Mouse (Mus musculus): ENCODE data around the gene Ano4.

GRCm38 (mm10) chr10:89292784-89293183 lies 51.8 kb downstream of the Ano4 start:
- no peak for TF ChIP-seq ZKSCAN1 (IDR thresholded peaks at IDR 0.05; ENCODE audit: borderline replicate concordance, low read depth, low read length)
- TF ChIP-seq POLR2A (IDR thresholded peaks at IDR 0.05; ENCODE audit: low read depth, low read length) = no peak
- TF ChIP-seq MYC (IDR thresholded peaks at IDR 0.05; ENCODE audit: low read depth, low read length) = no peak
- no peak for TF ChIP-seq UBTF (IDR thresholded peaks at IDR 0.05; ENCODE audit: low read depth, low read length)
- no peak for TF ChIP-seq CTCF (conservative IDR thresholded peaks at IDR 0.05 in 1 of 2, IDR thresholded peaks at IDR 0.05 in 1 of 2; ENCODE audit: low read depth in 2 of 2, low read length in 2 of 2)
- TF ChIP-seq TCF12 (IDR thresholded peaks at IDR 0.05; ENCODE audit: low read depth, low read length) = no peak
- TF ChIP-seq ELF1 (IDR thresholded peaks at IDR 0.05; ENCODE audit: low read depth, low read length) = no peak
- no peak for TF ChIP-seq EP300 (IDR thresholded peaks at IDR 0.05; ENCODE audit: low read length)

All from CH12.LX (cell line).